Mouse (Mus musculus) brain, adult 2 months (tissue): Measurements from ENCODE around the gene Bank1.

Source experiments
- DNase-seq: peaks from one replicate; pipeline ENCODE4 v3.0.0; 2011; ENCODE audit warnings: low read depth, low spot score

Gene Bank1

DNA sequence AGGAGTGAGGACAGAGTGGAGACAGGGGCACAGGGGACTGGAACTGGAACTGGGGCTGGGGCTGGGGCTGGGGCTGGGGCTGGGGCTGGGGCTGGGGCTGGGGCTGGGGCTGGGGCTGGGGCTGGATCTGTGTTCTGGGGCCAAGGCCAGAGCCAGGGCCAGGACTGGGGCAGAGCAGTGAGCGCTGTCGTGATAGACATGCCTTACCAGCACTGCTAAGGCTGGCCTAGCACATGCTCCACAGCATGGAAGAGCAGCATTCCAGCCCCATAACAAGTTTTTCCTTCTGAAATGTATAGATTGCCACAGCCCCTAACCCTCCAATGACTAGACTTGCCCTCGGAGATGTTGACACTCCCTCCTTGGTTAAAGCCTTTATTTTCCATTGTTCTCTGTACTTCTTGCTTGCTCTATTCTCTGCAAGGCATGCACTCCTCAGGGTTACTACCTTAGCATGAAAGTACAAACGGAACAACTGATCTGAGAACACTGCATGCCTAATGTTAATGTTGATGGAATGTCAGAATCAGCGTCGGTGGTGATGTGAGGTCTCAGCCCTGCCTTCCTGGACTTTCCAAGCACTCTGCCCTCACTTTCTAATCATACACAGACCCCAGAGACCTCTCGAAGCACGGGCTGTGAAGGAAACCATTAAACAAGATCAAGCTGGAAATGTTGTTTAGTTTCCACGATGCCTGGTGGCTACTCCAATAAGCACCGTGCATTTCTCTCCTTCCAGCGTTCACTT is 318.6 kb downstream of the Bank1 start:
- DNase-seq, result no peak
